22 mouse cellular contexts compared by ENCODE assay signal in genomic region chr16:78560627-78561026, GRCm38 (mm10). TPM values are rescaled to one million over a fixed set of nuclear protein-coding genes. Genes with fewer than 3 reads are reported as not detected.
A peak's percentile ranks its signal among the peaks of the same experiment; 100 is the strongest.
DNase-seq lines count a peak whose midpoint lies in the region; ATAC-seq and TF ChIP-seq lines count a peak whose summit lies in the region.
"Had no signal": no experiment of that assay in that cellular context is flagged by ENCODE, and none has a peak within 500 bp of the region (broad histone marks: within the 10 kb centered on the region; RNA-seq: fewer than 3 reads in every experiment).

No protein-coding gene starts in this region.

- H3K4me3 ChIP-seq in layer of hippocampus, adult 2 months: no peak overlapping the region
- H3K4me3 ChIP-seq in thymus, adult 2 months (ENCODE audit: control insufficient read depth, insufficient read depth, low read length): no peak overlapping the region
- H3K4me3 ChIP-seq: forebrain, embryonic 10.5 days; forebrain, embryonic 13.5 days; heart, embryonic 12.5 days; heart, embryonic 15.5 days had no signal

- no peaks in the 10 kb centered on the region for H3K36me3 ChIP-seq in thymus, adult 2 months (ENCODE audit: control insufficient read depth, insufficient read depth, low read length)
- H3K36me3 ChIP-seq: heart, embryonic 15.5 days had no signal

- DNase-seq in frontal cortex, postnatal 25 days (ENCODE audit: low spot score in 2 of 2): no peak
- no peak for DNase-seq in layer of hippocampus, adult 2 months (ENCODE audit: low spot score in 2 of 2)
- no peak for DNase-seq in layer of hippocampus, adult 18-20 months (ENCODE audit: low spot score in 2 of 2)
- DNase-seq in thymus, adult 2 months: no peak
- no peak for DNase-seq in thymus, postnatal 14 days
- DNase-seq: adrenal gland, adult 8-10 months; adrenal gland, postnatal 25 days; cerebellum, adult 18-20 months; cerebellum, adult 9-10 months; cerebellum, postnatal 14 days; gastrocnemius, postnatal 25 days; heart, adult 18-20 months; heart, postnatal 14 days; heart, postnatal 4 days had no signal

- no peak for TF ChIP-seq POLR2A in thymus, adult 2 months (IDR thresholded peaks at IDR 0.05; ENCODE audit: control insufficient read depth, extremely low read depth, insufficient read depth, low read length, poor library complexity)

- WGBS in thymus, adult 2 months: 93% methylated on average over 5 of the region's 5 CpGs

- peak; percentile 95 for ATAC-seq in frontal cortex, adult (ENCODE audit: low TSS enrichment)
- ATAC-seq: forebrain, embryonic 13.5 days; forebrain, embryonic 16.5 days; hindbrain, postnatal 0 days had no signal

- no peaks in the 10 kb centered on the region for H3K27me3 ChIP-seq in thymus, adult 2 months (ENCODE audit: control insufficient read depth, insufficient read depth, low read length)
- H3K27me3 ChIP-seq: forebrain, embryonic 13.5 days; heart, embryonic 12.5 days; heart, embryonic 15.5 days had no signal

- no peak for TF ChIP-seq CTCF in layer of hippocampus, adult 2 months (conservative IDR thresholded peaks at IDR 0.05)
- TF ChIP-seq CTCF in thymus, adult 2 months (IDR thresholded peaks at IDR 0.05; ENCODE audit: borderline replicate concordance, control insufficient read depth, extremely low read depth, insufficient read depth, low read length, poor library complexity): no peak

- H3K27ac ChIP-seq in layer of hippocampus, adult 2 months: peak overlapping the region; percentile 19; the same call in 1 of the 2 replicates
- peak overlapping the region; percentile 95 for H3K27ac ChIP-seq in thymus, adult 2 months (ENCODE audit: control insufficient read depth, insufficient read depth, low read length)
- H3K27ac ChIP-seq: forebrain, embryonic 10.5 days; forebrain, embryonic 13.5 days; heart, embryonic 15.5 days; hindbrain, embryonic 14.5 days; hindbrain, postnatal 0 days had no signal

- peaks cover 39% of the 10 kb centered on the region for H3K4me1 ChIP-seq in thymus, adult 2 months (replicated peaks; ENCODE audit: control insufficient read depth, insufficient read depth, low read length)
- H3K4me1 ChIP-seq: forebrain, embryonic 10.5 days; forebrain, embryonic 13.5 days had no signal

RNA-seq across cellular contexts. Expression of gene D16Ertd472e, which starts 15.9 kb away (rescaled TPM):
- 10 to 100 TPM; 15.8 to 16.8 TPM for total RNA-seq in layer of hippocampus, adult 2 months (2021)
- total RNA-seq in layer of hippocampus, adult 18-20 months (2021): 10 to 100 TPM; 14.8 to 15.5 TPM
- 39.2 and 44.4 TPM in 2 replicates for polyA plus RNA-seq in thymus, adult 2 months (2012; rRNA removed)
